Mouse (Mus musculus) liver, embryonic 15.5 days (tissue): ENCODE results near the gene Cd24a. TPM values are rescaled to one million over a fixed set of nuclear protein-coding genes. Genes with fewer than 3 reads are reported as not detected.

ENCODE experiments used
- ATAC-seq: fragments of 200-750 bp; cut with Nextera tagmentation; 2 replicates; pipeline ENCODE4 v1.8.0; 2017; ENCODE audit warnings: moderate number of reproducible peaks, mild to moderate bottlenecking, moderate library complexity; ENCODE audit not compliant: insufficient read depth
- H3K27ac ChIP-seq: fragments of 300-500 bp; sonication (generic); replicated peaks from 2 replicates; pipeline ENCODE4 v1.5.1; 2015; ENCODE audit warnings: mild to moderate bottlenecking, inconsistent platforms
- H3K27me3 ChIP-seq: fragments of 300-500 bp; sonication (generic); 2 replicates; pipeline ENCODE4 v1.6.1; 2015; ENCODE audit warnings: mild to moderate bottlenecking, inconsistent platforms
- H3K36me3 ChIP-seq: fragments of 300-500 bp; sonication (generic); replicated peaks from 2 replicates; pipeline ENCODE4 v1.6.1; 2015; ENCODE audit warnings: moderate library complexity, mild to moderate bottlenecking, inconsistent platforms
- H3K4me1 ChIP-seq: fragments of 300-500 bp; sonication (generic); replicated peaks from 2 replicates; pipeline ENCODE4 v1.6.1; 2015; ENCODE audit warnings: inconsistent platforms
- H3K4me2 ChIP-seq: fragments of 300-500 bp; sonication (generic); 2 replicates; pipeline ENCODE4 v1.6.1; 2015; ENCODE audit warnings: moderate library complexity, mild to moderate bottlenecking, inconsistent platforms
- H3K4me3 ChIP-seq: fragments of 300-500 bp; sonication (generic); replicated peaks from 2 replicates; pipeline ENCODE4 v1.5.1; 2015; ENCODE audit warnings: mild to moderate bottlenecking, inconsistent platforms
- H3K9ac ChIP-seq: fragments of 300-500 bp; sonication (generic); 2 replicates; pipeline ENCODE4 v1.6.1; 2015; ENCODE audit warnings: moderate library complexity, mild to moderate bottlenecking, inconsistent platforms
- H3K9me3 ChIP-seq: fragments of 300-500 bp; sonication (generic); replicated peaks from 2 replicates; pipeline ENCODE4 v1.6.1; 2016; ENCODE audit warnings: inconsistent platforms
- WGBS: fragments of 180-500 bp; shearing (Covaris S2); methylation state at CpG from one replicate; pipeline ENCODE4 v1.1.7; 2015; ENCODE audit warnings: mixed read lengths; ENCODE audit not compliant: insufficient replicate concordance; 5-methylcytosine and 5-hydroxymethylcytosine counted together
- polyA plus RNA-seq: library from polyadenylated mRNA; unstranded; fragments of >200 nt; fragmentation: Nextera tagmentation; extraction: Ambion mirVana; gene quantifications from 2 replicates; pipeline ENCODE4 v1.2.1, GENCODE M21; 2015

Cd24a gene
- polyA plus RNA-seq, 1 experiment from 2014 or later: 960 TPM

DNA sequence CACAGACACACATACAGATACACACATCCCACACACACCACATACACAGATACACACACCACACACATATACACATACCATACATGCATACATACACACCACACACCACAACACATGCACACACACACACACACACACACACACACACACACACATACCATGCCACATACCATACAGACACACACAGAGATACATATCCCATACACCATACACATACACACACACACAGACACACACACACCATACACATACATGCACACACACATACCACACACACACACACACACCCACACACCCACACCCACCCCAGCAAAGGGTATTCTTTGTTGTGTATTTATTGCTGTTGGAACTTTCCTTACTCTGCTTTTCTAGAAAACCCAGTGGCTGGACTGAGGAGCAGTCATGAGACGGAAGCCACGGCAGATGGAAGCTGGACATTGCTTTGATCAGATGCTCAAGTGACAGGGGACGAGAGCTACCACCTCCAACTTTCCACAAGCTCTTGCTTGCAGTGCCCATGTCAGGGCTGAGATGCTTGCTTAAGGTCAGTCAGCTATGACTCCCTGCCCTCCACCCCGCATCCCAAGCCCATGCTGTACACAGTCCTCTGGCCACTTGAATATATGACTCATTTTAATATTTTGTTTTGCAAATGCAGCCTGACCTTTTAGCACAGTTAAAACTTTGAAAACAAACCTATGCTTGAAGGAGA, 26.0 kb downstream of the Cd24a start:
- H3K4me1 ChIP-seq: peaks cover 82% of the 10 kb centered on the region
- H3K9me3 ChIP-seq: no peaks in the 10 kb centered on the region
- WGBS: 84% methylated on average over 4 of the region's 4 CpGs
- H3K4me3 ChIP-seq: no peak overlapping the region
- H3K27me3 ChIP-seq: no peaks in the 10 kb centered on the region
- H3K27ac ChIP-seq: peak overlapping the region; percentile 34; the same call in 1 of the 2 replicates
- no peak overlapping the region for H3K4me2 ChIP-seq
- no peak for ATAC-seq
- H3K36me3 ChIP-seq: peaks cover 56% of the 10 kb centered on the region
- H3K9ac ChIP-seq: no peak overlapping the region

DNA sequence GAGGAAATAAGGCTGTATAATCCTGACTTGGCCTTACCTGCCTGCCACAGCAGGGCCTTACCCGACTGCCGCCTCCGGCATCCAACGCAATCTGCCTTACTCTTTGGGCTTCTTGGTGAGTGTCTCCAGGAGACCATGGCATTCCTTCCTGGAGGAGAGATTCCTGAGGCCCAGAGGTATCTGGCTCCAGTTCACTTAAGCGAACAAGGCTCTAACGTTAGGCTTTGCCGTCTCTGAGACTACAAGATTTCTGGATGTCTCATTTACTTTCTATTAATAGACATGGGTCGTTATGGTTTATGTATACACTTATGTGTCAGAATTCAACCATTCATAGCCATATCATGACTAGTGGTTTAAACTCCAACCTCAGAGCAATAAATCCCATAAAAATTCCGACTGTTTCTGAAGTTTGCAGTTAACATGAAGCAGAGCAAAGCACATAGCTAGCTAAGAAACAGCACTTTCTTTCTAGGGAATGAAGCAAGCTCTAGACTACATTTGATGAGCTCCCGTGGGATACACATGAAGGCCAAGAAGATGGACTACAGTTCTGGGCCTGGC, 26.7 kb downstream of the Cd24a start:
- H3K4me3 ChIP-seq: no peak overlapping the region
- H3K4me1 ChIP-seq: peaks cover 79% of the 10 kb centered on the region
- no peak for ATAC-seq
- peak overlapping the region; percentile 70 for H3K27ac ChIP-seq
- WGBS: 86% methylated on average over 10 of the region's 10 CpGs
- H3K9ac ChIP-seq: no peak overlapping the region
- H3K4me2 ChIP-seq: no peak overlapping the region
- H3K36me3 ChIP-seq: peaks cover 51% of the 10 kb centered on the region
- H3K27me3 ChIP-seq: no peaks in the 10 kb centered on the region
- H3K9me3 ChIP-seq: no peaks in the 10 kb centered on the region

DNA sequence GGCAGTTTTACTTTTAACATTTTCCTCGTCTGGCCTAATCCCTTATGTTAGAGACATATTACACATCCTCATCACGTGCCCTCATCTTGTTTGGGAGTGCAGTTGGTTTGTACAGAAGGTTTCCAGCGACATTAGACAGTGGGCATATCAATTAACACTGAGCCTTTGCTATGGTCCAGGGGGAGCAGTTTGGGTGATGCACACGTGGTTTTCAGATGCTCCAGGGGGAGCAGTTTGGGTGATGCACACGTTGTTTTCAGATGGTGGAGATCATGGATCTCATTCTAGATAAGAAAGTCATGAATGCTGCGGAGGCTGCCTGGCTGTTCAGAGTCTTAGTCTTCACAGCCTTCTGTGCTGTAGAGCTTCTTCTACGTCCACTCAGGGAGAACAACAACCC, 27.8 kb downstream of the Cd24a start:
- H3K27ac ChIP-seq: peak overlapping the region; percentile 99
- WGBS: 58% methylated on average over 7 of the region's 7 CpGs

DNA sequence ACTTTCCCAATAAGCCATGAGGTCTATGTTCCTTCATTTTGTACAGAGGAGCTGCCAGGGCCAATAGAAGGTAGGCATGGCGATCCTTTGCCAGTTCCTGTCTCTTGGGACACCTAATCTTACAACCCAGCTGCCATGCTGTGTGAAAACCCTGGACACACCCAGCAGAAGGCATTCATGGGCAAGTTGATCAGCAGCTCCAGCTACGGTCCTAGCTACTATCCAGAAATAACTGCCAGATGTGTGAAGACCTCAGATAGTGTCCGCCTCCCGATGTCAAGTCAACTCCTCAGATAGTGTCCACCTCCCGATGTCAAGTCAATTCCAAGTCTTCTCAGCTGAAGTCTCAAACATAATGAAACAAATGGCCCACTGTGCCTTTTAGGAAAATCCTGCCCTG, 31.4 kb downstream of the Cd24a start:
- 18% methylated on average over 5 of the region's 5 CpGs for WGBS
- 0 out of 2 replicates have a peak overlapping the region, but pooled peaks have one; percentile 10 for H3K4me3 ChIP-seq
- peaks cover 28% of the 10 kb centered on the region for H3K36me3 ChIP-seq
- ATAC-seq: peak; percentile 98
- no peaks in the 10 kb centered on the region for H3K9me3 ChIP-seq
- H3K4me2 ChIP-seq: peak overlapping the region; percentile 53
- peak overlapping the region; percentile 99 for H3K27ac ChIP-seq
- no peaks in the 10 kb centered on the region for H3K27me3 ChIP-seq
- peaks cover 87% of the 10 kb centered on the region for H3K4me1 ChIP-seq
- peak overlapping the region; percentile 34; the same call in 1 of the 2 replicates for H3K9ac ChIP-seq

More for the DNA sequence above, 27.8 kb downstream of the Cd24a start:
- ATAC-seq: no peak
- H3K4me2 ChIP-seq: no peak overlapping the region
- no peaks in the 10 kb centered on the region for H3K9me3 ChIP-seq
- no peaks in the 10 kb centered on the region for H3K27me3 ChIP-seq
- peak overlapping the region; percentile 22; the same call in 1 of the 2 replicates for H3K9ac ChIP-seq
- H3K4me1 ChIP-seq: peaks cover 79% of the 10 kb centered on the region
- no peak overlapping the region for H3K4me3 ChIP-seq
- peaks cover 45% of the 10 kb centered on the region for H3K36me3 ChIP-seq

DNA sequence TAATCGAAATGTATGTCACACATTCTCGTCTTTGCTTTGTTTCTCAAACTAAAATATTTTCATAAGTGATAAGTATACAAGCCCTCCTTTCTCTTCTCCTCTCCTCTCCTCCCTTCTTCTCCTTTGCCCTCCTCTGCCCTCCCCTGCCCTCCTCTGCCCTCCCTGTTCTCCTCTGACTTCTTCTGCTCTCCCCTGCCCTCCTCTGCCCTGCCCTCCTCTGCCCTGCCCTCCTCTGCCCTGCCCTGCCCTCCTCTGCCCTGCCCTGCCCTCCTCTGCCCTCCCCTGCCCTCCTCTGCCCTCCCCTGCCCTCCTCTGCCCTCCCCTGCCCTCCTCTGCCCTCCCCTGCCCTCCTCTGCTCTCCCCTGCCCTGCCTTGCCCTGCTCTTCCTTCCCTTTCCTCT, 31.9 kb downstream of the Cd24a start:
- Histone ChIP-seq H3K27ac (peak overlapping the region; percentile 99), H3K27me3 (no peaks in the 10 kb centered on the region), H3K4me1 (peaks cover 85% of the 10 kb centered on the region), H3K9me3 (no peaks in the 10 kb centered on the region), H3K36me3 (peaks cover 23% of the 10 kb centered on the region), H3K4me3 (0 out of 2 replicates have a peak overlapping the region, but pooled peaks have one; percentile 10), H3K9ac (peak overlapping the region; percentile 34; the same call in 1 of the 2 replicates), H3K4me2 (peak overlapping the region; percentile 53)
- peak; percentile 90 for ATAC-seq
- WGBS: 15% methylated on average over 2 of the region's 2 CpGs

DNA sequence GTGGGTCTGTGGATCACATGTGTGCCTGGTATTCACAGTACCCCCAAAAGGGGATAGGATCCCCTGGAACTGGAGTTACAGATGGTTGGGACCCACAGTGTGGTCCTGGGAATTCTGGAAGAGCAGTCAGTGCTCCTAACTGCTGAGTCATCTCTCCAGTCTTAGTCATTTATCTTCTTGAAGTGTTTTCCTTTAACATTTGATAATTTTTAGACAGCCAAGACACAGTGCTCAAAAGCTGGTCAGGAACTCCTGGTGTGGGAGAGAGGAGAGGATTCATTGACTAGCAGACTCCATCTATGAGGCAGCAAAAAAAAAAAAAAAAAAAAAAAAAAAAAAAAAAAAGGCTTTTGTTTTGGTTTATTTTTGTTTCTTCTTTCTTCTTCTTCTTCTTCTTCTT, 33.0 kb downstream of the Cd24a start:
- Histone ChIP-seq H3K27ac (peak overlapping the region; percentile 99), H3K4me3 (no peak overlapping the region), H3K4me2 (peak overlapping the region; percentile 53), H3K9me3 (no peaks in the 10 kb centered on the region), H3K4me1 (peaks cover 75% of the 10 kb centered on the region), H3K27me3 (no peaks in the 10 kb centered on the region), H3K36me3 (peaks cover 22% of the 10 kb centered on the region), H3K9ac (no peak overlapping the region)
- no peak for ATAC-seq

DNA sequence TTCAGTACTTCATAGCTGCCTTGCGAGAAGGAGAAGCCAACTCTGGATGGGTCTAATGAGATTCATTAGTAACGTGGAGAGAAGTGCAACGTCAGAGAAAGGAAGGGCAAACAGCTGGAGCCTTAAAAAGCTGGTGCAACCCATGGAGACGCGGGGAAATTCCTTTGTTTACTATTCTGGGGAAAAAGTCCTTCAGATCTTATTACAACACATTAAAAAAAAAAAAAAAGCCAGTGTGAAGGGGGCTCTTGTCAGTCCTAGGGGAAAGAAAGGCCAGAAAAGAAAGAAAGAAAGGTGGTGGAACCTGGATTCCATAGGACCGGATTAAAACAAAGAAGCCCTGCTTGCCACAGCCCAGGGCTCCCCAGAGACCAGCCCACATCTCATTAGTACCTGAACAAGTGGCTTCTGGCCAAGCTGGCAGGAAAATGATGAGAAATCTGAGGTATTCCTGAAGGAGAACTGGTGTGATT, 41.0 kb downstream of the Cd24a start:
- H3K4me1 ChIP-seq: peaks cover 68% of the 10 kb centered on the region
- ATAC-seq: no peak
- 46% methylated on average over 6 of the region's 6 CpGs for WGBS
- H3K9me3 ChIP-seq: no peaks in the 10 kb centered on the region
- no peaks in the 10 kb centered on the region for H3K27me3 ChIP-seq
- peaks cover 25% of the 10 kb centered on the region for H3K36me3 ChIP-seq
- no peak overlapping the region for H3K4me3 ChIP-seq
- H3K27ac ChIP-seq: peak overlapping the region; percentile 63
- no peak overlapping the region; the same call in 1 of the 2 replicates for H3K9ac ChIP-seq
- no peak overlapping the region for H3K4me2 ChIP-seq

DNA sequence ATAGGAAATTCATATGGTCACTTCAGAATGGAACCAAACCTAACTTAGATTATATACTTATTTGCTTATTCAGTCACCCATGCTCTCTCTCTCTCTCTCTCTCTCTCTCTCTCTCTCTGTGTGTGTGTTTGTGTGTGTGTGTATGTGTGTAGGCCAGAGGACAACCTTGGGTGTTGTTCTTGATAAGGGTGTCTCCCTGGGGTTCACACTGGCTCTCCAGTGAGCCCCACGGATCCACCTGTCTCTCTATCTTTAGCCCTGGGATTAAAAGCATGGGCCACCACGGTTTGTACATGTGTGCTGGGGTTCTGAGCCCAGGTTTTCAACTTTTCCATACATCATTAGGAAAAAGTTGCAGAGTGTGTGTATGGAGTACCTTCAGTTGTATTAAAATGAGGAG, 41.9 kb downstream of the Cd24a start:
- Histone ChIP-seq H3K27ac (peak overlapping the region; percentile 63), H3K36me3 (peaks cover 26% of the 10 kb centered on the region), H3K9me3 (no peaks in the 10 kb centered on the region), H3K4me1 (peaks cover 70% of the 10 kb centered on the region), H3K4me3 (no peak overlapping the region), H3K9ac (peak overlapping the region; percentile 10; the same call in 1 of the 2 replicates), H3K4me2 (peak overlapping the region; percentile 2; the same call in 1 of the 2 replicates), H3K27me3 (no peaks in the 10 kb centered on the region)
- peak; percentile 72 for ATAC-seq
- WGBS: 36% methylated on average over 2 of the region's 2 CpGs

DNA sequence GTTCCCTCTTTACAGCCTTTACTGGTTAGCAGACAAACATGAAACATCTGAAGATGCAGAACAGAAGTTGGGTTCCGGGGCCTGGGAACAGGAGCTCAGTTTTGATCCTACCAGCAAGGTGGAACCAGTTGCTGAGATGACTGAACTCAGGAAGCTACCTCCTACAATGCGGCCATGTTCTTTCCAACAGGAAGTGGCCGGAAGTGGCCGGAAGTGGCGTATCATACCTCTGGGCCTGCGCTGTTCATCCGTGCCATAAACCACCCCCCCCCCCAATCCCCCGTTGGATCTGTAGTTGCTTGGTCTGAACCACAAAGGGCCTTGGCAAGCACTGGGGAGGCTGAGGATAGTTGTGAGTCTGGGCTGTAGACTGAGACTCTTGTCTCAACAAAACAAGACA, 45.4 kb downstream of the Cd24a start:
- ATAC-seq: no peak
- H3K9me3 ChIP-seq: no peaks in the 10 kb centered on the region; the same call in 1 of the 2 replicates
- H3K36me3 ChIP-seq: peaks cover 20% of the 10 kb centered on the region
- peaks cover 96% of the 10 kb centered on the region for H3K4me1 ChIP-seq
- WGBS: 73% methylated on average over 8 of the region's 8 CpGs
- H3K27me3 ChIP-seq: no peaks in the 10 kb centered on the region
- H3K9ac ChIP-seq: no peak overlapping the region
- H3K27ac ChIP-seq: peak overlapping the region; percentile 90
- H3K4me3 ChIP-seq: no peak overlapping the region
- no peak overlapping the region for H3K4me2 ChIP-seq

DNA sequence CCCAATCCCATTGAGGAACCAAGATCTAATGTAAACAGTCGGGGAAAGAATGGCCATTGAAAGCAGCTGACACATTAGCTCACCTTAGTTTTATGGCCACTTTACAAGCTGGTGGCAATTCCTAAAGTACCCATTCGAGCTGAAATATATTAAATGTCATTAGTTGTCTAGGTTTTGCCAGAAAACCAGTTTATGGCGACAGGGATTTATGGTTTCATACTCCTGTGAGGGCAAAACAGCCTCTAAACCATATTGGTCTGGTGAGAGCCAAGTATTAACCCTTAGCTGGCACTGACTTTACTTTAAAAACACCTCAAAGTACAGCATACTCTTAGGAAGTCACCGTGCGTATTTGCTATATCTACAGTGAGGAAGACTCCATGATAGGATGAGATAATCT, 46.3 kb downstream of the Cd24a start:
- Histone ChIP-seq H3K36me3 (peaks cover 20% of the 10 kb centered on the region), H3K9ac (peak overlapping the region; percentile 48), H3K27me3 (no peaks in the 10 kb centered on the region), H3K9me3 (no peaks in the 10 kb centered on the region; the same call in 1 of the 2 replicates), H3K4me2 (peak overlapping the region; percentile 35; the same call in 1 of the 2 replicates), H3K4me3 (no peak overlapping the region), H3K4me1 (peaks cover 96% of the 10 kb centered on the region), H3K27ac (peak overlapping the region; percentile 90)
- ATAC-seq: no peak
- 65% methylated on average over 5 of the region's 5 CpGs for WGBS

DNA sequence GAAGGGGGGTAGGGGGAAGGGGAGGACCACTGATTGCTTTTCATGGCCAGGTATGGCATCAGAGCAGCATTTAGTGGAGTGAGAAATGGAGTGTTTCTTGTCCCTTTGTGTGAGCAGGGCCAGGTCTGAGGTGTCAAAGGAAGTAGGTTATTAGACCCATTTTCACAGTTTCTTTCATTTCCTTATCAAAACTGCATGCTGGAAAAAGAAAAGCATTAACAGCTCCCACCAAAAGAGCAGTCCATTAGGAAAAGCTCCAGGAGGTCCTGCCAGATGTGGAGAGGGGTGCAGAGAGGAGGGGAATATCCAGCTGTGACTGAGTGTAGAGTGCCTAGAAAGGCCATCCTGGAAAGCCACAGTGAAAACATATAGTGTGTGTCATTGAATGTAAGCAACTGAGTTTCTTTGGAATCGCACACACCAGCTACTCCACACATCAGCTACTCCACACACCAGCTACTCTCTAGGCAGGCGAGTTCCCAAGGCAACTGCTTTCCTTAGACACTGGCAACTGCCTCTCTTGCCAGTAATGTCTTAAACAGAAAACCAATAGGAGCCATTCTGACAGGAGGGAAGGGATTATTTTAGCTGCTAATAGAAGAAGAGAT, 46.8 kb downstream of the Cd24a start:
- peak overlapping the region; percentile 90 for H3K27ac ChIP-seq
- peaks cover 96% of the 10 kb centered on the region for H3K4me1 ChIP-seq
- H3K4me2 ChIP-seq: peak overlapping the region; percentile 35

More for the DNA sequence above, 46.8 kb downstream of the Cd24a start:
- no peak overlapping the region for H3K4me3 ChIP-seq
- peaks cover 20% of the 10 kb centered on the region for H3K36me3 ChIP-seq
- 59% methylated on average over 2 of the region's 2 CpGs for WGBS
- ATAC-seq: peak; percentile 55
- H3K9ac ChIP-seq: peak overlapping the region; percentile 48
- H3K27me3 ChIP-seq: no peaks in the 10 kb centered on the region
- no peaks in the 10 kb centered on the region; the same call in 1 of the 2 replicates for H3K9me3 ChIP-seq
